8 mouse cellular contexts compared by ENCODE assay signal in the genomic region with DNA sequence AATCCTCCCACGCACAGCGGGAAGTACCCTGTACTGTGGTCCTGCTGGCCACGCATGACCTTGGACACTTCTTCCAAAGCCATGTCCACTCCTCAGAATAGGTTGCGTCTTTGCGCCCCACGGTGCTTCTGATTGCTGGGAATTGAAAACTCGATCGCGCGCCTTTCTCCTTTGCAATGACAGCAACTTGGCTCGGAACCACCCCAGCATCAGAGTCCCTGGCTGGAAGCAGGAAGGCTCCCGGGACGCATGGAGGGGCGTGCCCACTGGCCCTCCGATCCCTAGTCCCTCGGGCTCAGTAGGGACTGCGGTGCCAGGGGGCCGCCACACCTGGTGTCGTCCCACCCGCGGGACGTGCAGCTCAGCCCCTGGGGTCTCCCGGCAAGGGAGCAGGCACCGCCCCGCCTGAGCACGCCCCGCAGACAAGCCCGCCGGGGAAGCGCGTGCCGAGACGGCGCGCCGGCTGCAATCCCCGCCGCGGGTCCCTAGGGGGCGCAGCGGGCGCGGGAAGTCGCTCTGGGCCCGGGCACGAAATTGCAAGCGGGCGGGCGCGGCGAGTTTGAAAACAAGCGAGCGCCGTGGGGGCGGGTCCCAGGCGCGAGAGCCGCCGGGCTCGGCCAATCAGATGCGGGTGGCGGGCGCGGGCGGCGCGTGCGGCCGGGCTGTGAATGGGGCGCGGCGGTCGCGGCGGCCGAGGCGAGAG. TPM values are rescaled to one million over a fixed set of nuclear protein-coding genes. Genes with fewer than 3 reads are reported as not detected.
DNase-seq lines count a peak whose midpoint lies in the region; ATAC-seq and TF ChIP-seq lines count a peak whose summit lies in the region.

A gene (plus strand): TSS at position 650 of the 703 bp plus-strand sequence.

- H3K4me2 ChIP-seq in heart, embryonic 12.5 days, result peak within 1 kb of the TSS; percentile 95
- H3K4me2 ChIP-seq in kidney, embryonic 16.5 days (replicated peaks; ENCODE audit: low read depth, low read length), result peak within 1 kb of the TSS; percentile 97
- peak within 1 kb of the TSS; percentile 34 for H3K4me2 ChIP-seq in myocyte (ENCODE audit: low read depth)

- H3K9me3 ChIP-seq in heart, embryonic 12.5 days (replicated peaks), result no peaks in the 10 kb centered on the region
- no peaks in the 10 kb centered on the region for H3K9me3 ChIP-seq in kidney, embryonic 16.5 days (ENCODE audit: low read length)

- peak; percentile 94 for DNase-seq in B cell, adult 2 months
- DNase-seq in brain, embryonic 18.5 days (ENCODE audit: low read depth, low spot score), result peak; percentile 90
- DNase-seq in fibroblast of lung, adult 2 months (ENCODE audit: low read depth), result peak; percentile 6
- DNase-seq in liver, result peak; percentile 89
- DNase-seq in spleen, postnatal 36 days (ENCODE audit: low spot score in 2 of 2), result peak; percentile 82 to 83

- peak within 1 kb of the TSS; percentile 72 for H3K27ac ChIP-seq in heart, embryonic 12.5 days (ENCODE audit: poor library complexity, severe bottlenecking)
- H3K27ac ChIP-seq in kidney, embryonic 16.5 days (ENCODE audit: low read length), result no peak within 1 kb of the TSS

- peaks cover 31% of the 10 kb centered on the region for H3K4me1 ChIP-seq in heart, embryonic 12.5 days (replicated peaks)
- H3K4me1 ChIP-seq in kidney, embryonic 16.5 days (ENCODE audit: insufficient read depth, low read length), result peaks cover 33% of the 10 kb centered on the region

- H3K36me3 ChIP-seq in heart, embryonic 12.5 days, result no peaks in the 10 kb centered on the region
- no peaks in the 10 kb centered on the region for H3K36me3 ChIP-seq in kidney, embryonic 16.5 days (ENCODE audit: insufficient read depth, low read length)
- H3K36me3 ChIP-seq in myocyte (ENCODE audit: control insufficient read depth, insufficient read depth), result no peaks in the 10 kb centered on the region

- under 1% methylated on average over 74 of the region's 77 CpGs for WGBS in heart, embryonic 12.5 days
- WGBS in kidney, embryonic 16.5 days, result under 1% methylated on average over 54 of the region's 77 CpGs

- peak; percentile 92 for ATAC-seq in heart, embryonic 12.5 days (ENCODE audit: insufficient number of reproducible peaks, low FRiP score)
- ATAC-seq in kidney, embryonic 16.5 days (ENCODE audit: low FRiP score, low TSS enrichment), result peak; percentile 96

- H3K4me3 ChIP-seq in heart, embryonic 12.5 days, result peak within 1 kb of the TSS; percentile 87
- peak within 1 kb of the TSS; percentile 68 for H3K4me3 ChIP-seq in kidney, embryonic 16.5 days (ENCODE audit: low read length)
- no peak within 1 kb of the TSS for H3K4me3 ChIP-seq in myocyte

- H3K79me2 ChIP-seq in myocyte (ENCODE audit: control insufficient read depth, insufficient read depth), result no peaks in the 10 kb centered on the region

- no peak for TF ChIP-seq POLR2A in myocyte (IDR thresholded peaks at IDR 0.05; ENCODE audit: insufficient read length, low read depth)

- peaks cover 10% of the 10 kb centered on the region for H3K27me3 ChIP-seq in heart, embryonic 12.5 days (replicated peaks)
- peaks cover 34% of the 10 kb centered on the region for H3K27me3 ChIP-seq in kidney, embryonic 16.5 days (ENCODE audit: insufficient read depth, low read length)
- no peaks in the 10 kb centered on the region for H3K27me3 ChIP-seq in myocyte (ENCODE audit: control insufficient read depth, insufficient read depth, insufficient read length)

- peak within 1 kb of the TSS; percentile 89 for H3K9ac ChIP-seq in heart, embryonic 12.5 days
- peak within 1 kb of the TSS; percentile 86 for H3K9ac ChIP-seq in kidney, embryonic 16.5 days (replicated peaks; ENCODE audit: low read length)

- H3ac ChIP-seq in myocyte (ENCODE audit: control insufficient read depth, insufficient read length), result peak within 1 kb of the TSS; percentile 56

TF ChIP-seq in myocyte, 11 proteins besides CTCF, POLR2A, EP300 and RAD21:
- no peak for TF ChIP-seq USF1 (IDR thresholded peaks at IDR 0.05; ENCODE audit: low read depth)
- TF ChIP-seq E2F4 (IDR thresholded peaks at IDR 0.05; ENCODE audit: insufficient read depth), result peak; percentile 18
- no peak for TF ChIP-seq MAX (IDR thresholded peaks at IDR 0.05; ENCODE audit: low read depth)

RNA-seq across cellular contexts. Expression of the gene that starts here (rescaled TPM):
- 4.1 and 4.4 TPM in 2 replicates for polyA plus RNA-seq in heart, embryonic 12.5 days (2016; fragmentation: Nextera tagmentation; extraction: Ambion mirVana)
- polyA plus RNA-seq in kidney, embryonic 16.5 days (2015; fragmentation: Nextera tagmentation; extraction: Ambion mirVana), result 4.0 and 4.5 TPM in 2 replicates
- 1.6 TPM for polyA plus RNA-seq in myocyte (2012; fragmentation: generic; extraction: Trizol)

Comparison
In these comparisons a context has a peak if more than half of its experiments do, and no peak if none do; other contexts are left out.
1. DNase-seq: peak in every context shown above with its lines; median percentile 94 in B cell, adult 2 months; 90 in brain, embryonic 18.5 days; 89 in liver; 82 in spleen, postnatal 36 days; 6 in fibroblast of lung, adult 2 months.
2. H3K4me2 ChIP-seq: peak in every context shown above with its lines; median percentile 97 in kidney, embryonic 16.5 days; 95 in heart, embryonic 12.5 days; 34 in myocyte.